Mouse (Mus musculus): ENCODE measurements around the gene Elmod3.

- TF ChIP-seq CTCF (IDR thresholded peaks at IDR 0.05; ENCODE audit: borderline replicate concordance, control insufficient read depth, extremely low read depth, insufficient read depth, low read length, poor library complexity) (no peak), POLR2A (IDR thresholded peaks at IDR 0.05; ENCODE audit: control insufficient read depth, extremely low read depth, insufficient read depth, low read length, poor library complexity) (no peak)
Observed at GRCm38 (mm10) chr6:72532580-72532979, 65.6 kb downstream of the Elmod3 start.
